Mouse (Mus musculus): ENCODE data around the gene Per2. TPM values are rescaled to one million over a fixed set of nuclear protein-coding genes. Genes with fewer than 3 reads are reported as not detected.

Gene Per2
- polyA plus RNA-seq, 1 experiment from 2014 or later, result 4.5 TPM

GRCm38 (mm10) chr1:91373414-91373835 is 85.7 kb downstream of the Per2 start:
- Histone ChIP-seq H3K9me3 (replicated peaks; ENCODE audit: control insufficient read depth, low read length) (no peaks in the 10 kb centered on the region), H3K27me3 (ENCODE audit: control insufficient read depth, insufficient read depth, low read length) (no peaks in the 10 kb centered on the region), H3K4me1 (ENCODE audit: control insufficient read depth, insufficient read depth, low read length) (peaks cover 6% of the 10 kb centered on the region; the same call in 1 of the 2 replicates), H3K4me2 (no peak overlapping the region), H3K4me3 (ENCODE audit: low read depth, low read length) (no peak overlapping the region), H3K9ac (ENCODE audit: low read depth, low read length) (no peak overlapping the region), H3K36me3 (ENCODE audit: control insufficient read depth, insufficient read depth, low read length) (peaks cover 45% of the 10 kb centered on the region), H3K27ac (ENCODE audit: low read depth, low read length) (no peak overlapping the region)
- no peak for ATAC-seq (replicated peaks; ENCODE audit: insufficient number of reproducible peaks, low FRiP score, low TSS enrichment)
- 81% methylated on average over 6 of the region's 6 CpGs for WGBS (ENCODE audit: insufficient replicate concordance)

DNA sequence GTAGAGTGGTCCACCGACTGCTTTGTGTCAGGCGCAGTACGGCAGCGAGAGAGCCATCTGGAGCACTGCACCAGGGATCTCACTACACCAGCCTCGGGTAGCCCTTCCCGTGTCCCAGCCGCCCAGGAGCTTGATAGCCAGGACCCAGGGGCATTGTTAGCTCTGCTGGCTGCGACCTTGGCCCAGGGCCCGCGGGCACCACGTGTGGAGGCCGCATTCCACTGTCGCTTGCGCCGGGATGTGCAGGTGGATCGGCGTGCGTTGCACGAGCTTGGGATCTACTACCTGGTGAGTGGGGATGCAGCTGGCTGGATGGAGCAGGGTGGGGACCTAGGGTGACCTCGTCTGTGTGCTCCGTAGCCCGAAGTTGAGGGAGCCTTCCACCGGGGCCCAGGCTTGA is 89.1 kb downstream of the Per2 start:
- Histone ChIP-seq H3K36me3 (ENCODE audit: control insufficient read depth, insufficient read depth, low read length) (peaks cover 19% of the 10 kb centered on the region), H3K9me3 (replicated peaks; ENCODE audit: control insufficient read depth, low read length) (no peaks in the 10 kb centered on the region), H3K9ac (ENCODE audit: low read depth, low read length) (no peak overlapping the region), H3K27me3 (ENCODE audit: control insufficient read depth, insufficient read depth, low read length) (peaks cover 4% of the 10 kb centered on the region), H3K4me3 (ENCODE audit: low read depth, low read length) (no peak overlapping the region), H3K4me1 (ENCODE audit: control insufficient read depth, insufficient read depth, low read length) (no peaks in the 10 kb centered on the region), H3K4me2 (no peak overlapping the region), H3K27ac (ENCODE audit: low read depth, low read length) (no peak overlapping the region)
- WGBS (ENCODE audit: insufficient replicate concordance), result 81% methylated on average over 23 of the region's 23 CpGs
- no peak for ATAC-seq (replicated peaks; ENCODE audit: insufficient number of reproducible peaks, low FRiP score, low TSS enrichment)

GRCm38 (mm10) chr1:91369408-91369807 is 89.7 kb downstream of the Per2 start:
- Histone ChIP-seq H3K27ac (ENCODE audit: low read depth, low read length) (no peak overlapping the region), H3K9me3 (replicated peaks; ENCODE audit: control insufficient read depth, low read length) (peaks cover 1% of the 10 kb centered on the region; the same call in 1 of the 2 replicates), H3K36me3 (ENCODE audit: control insufficient read depth, insufficient read depth, low read length) (peaks cover 17% of the 10 kb centered on the region), H3K4me2 (no peak overlapping the region), H3K4me1 (ENCODE audit: control insufficient read depth, insufficient read depth, low read length) (no peaks in the 10 kb centered on the region), H3K4me3 (ENCODE audit: low read depth, low read length) (no peak overlapping the region), H3K27me3 (ENCODE audit: control insufficient read depth, insufficient read depth, low read length) (peaks cover 4% of the 10 kb centered on the region), H3K9ac (ENCODE audit: low read depth, low read length) (no peak overlapping the region)
- WGBS (ENCODE audit: insufficient replicate concordance), result 56% methylated on average over 4 of the region's 4 CpGs
- no peak for ATAC-seq (replicated peaks; ENCODE audit: insufficient number of reproducible peaks, low FRiP score, low TSS enrichment)

DNA sequence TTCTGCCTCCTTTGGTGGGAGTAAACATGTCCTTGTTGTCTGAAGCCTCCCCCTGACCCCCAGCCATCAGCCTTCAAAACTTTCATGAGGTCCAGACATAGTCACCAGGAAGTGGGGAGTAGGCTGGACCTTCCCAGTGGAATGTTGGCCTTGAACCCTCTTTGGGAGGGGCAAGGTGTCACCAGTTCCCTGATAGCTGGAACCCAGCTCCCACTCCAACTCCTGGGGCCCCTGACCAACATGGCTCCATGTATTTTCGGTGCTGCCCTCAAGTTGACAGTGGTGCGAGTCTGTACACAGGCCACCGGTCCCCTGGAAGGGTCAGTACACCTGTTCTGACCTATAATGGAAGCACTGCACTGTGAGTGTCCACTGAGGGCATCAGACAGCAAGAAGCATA is 91.8 kb downstream of the Per2 start:
- no peak overlapping the region for H3K9ac ChIP-seq (ENCODE audit: low read depth, low read length)
- H3K4me3 ChIP-seq (ENCODE audit: low read depth, low read length), result no peak overlapping the region
- H3K9me3 ChIP-seq (replicated peaks; ENCODE audit: control insufficient read depth, low read length), result peaks cover 10% of the 10 kb centered on the region; the same call in 1 of the 2 replicates
- peaks cover 4% of the 10 kb centered on the region for H3K27me3 ChIP-seq (ENCODE audit: control insufficient read depth, insufficient read depth, low read length)
- H3K27ac ChIP-seq (ENCODE audit: low read depth, low read length), result no peak overlapping the region
- ATAC-seq (replicated peaks; ENCODE audit: insufficient number of reproducible peaks, low FRiP score, low TSS enrichment), result no peak
- 93% methylated on average over 3 of the region's 3 CpGs for WGBS (ENCODE audit: insufficient replicate concordance)
- no peak overlapping the region for H3K4me2 ChIP-seq
- peaks cover 9% of the 10 kb centered on the region; the same call in 1 of the 2 replicates for H3K36me3 ChIP-seq (ENCODE audit: control insufficient read depth, insufficient read depth, low read length)
- H3K4me1 ChIP-seq (ENCODE audit: control insufficient read depth, insufficient read depth, low read length), result no peaks in the 10 kb centered on the region

GRCm38 (mm10) chr1:91366215-91367108 is 92.7 kb downstream of the Per2 start, which contains the start of gene Erfe:
Gene Erfe, plus strand, starts transcription at chr1:91366430.
- ATAC-seq (replicated peaks; ENCODE audit: insufficient number of reproducible peaks, low FRiP score, low TSS enrichment), result peak; percentile 16; the same call in 1 of the 2 replicates
- Histone ChIP-seq H3K27ac (ENCODE audit: low read depth, low read length) (no peak within 1 kb of the TSS), H3K27me3 (ENCODE audit: control insufficient read depth, insufficient read depth, low read length) (peaks cover 4% of the 10 kb centered on the region), H3K9ac (ENCODE audit: low read depth, low read length) (peak within 1 kb of the TSS; percentile 70; the same call in 1 of the 2 replicates), H3K4me1 (ENCODE audit: control insufficient read depth, insufficient read depth, low read length) (no peaks in the 10 kb centered on the region), H3K4me2 (peak within 1 kb of the TSS; percentile 87), H3K4me3 (ENCODE audit: low read depth, low read length) (peak within 1 kb of the TSS; percentile 50), H3K36me3 (ENCODE audit: control insufficient read depth, insufficient read depth, low read length) (peaks cover 14% of the 10 kb centered on the region), H3K9me3 (replicated peaks; ENCODE audit: control insufficient read depth, low read length) (peaks cover 11% of the 10 kb centered on the region; the same call in 1 of the 2 replicates)
- WGBS (ENCODE audit: insufficient replicate concordance), result 2% methylated on average over 66 of the region's 68 CpGs

Other genes starting within 250 kb of the Per2 start
- 71.6 and 75.7 TPM in 2 replicates for gene Ube2f, start 209.0 kb downstream of the Per2 start, polyA plus RNA-seq (2014; fragmentation: Nextera tagmentation; extraction: Ambion mirVana)
- 12.6 and 18.2 TPM in 2 replicates for gene Scly, start 161.0 kb downstream of the Per2 start, polyA plus RNA-seq (2014; fragmentation: Nextera tagmentation; extraction: Ambion mirVana)
- gene Espnl, start 137.2 kb downstream of the Per2 start, polyA plus RNA-seq (2014; fragmentation: Nextera tagmentation; extraction: Ambion mirVana), result 0.06 and 0.17 TPM in 2 replicates
- gene Klhl30, start 108.3 kb downstream of the Per2 start, polyA plus RNA-seq (2014; fragmentation: Nextera tagmentation; extraction: Ambion mirVana), result 45.8 and 49.7 TPM in 2 replicates
- 0.90 and 2.4 TPM in 2 replicates for gene Erfe, start 92.9 kb downstream of the Per2 start, polyA plus RNA-seq (2014; fragmentation: Nextera tagmentation; extraction: Ambion mirVana)
- gene Ilkap, start 60.5 kb downstream of the Per2 start, polyA plus RNA-seq (2014; fragmentation: Nextera tagmentation; extraction: Ambion mirVana), result 110 and 122 TPM in 2 replicates
- 55.2 and 55.7 TPM in 2 replicates for gene Hes6, start 45.3 kb downstream of the Per2 start, polyA plus RNA-seq (2014; fragmentation: Nextera tagmentation; extraction: Ambion mirVana)
- gene Traf3ip1, start 35.3 kb upstream of the Per2 start, polyA plus RNA-seq (2014; fragmentation: Nextera tagmentation; extraction: Ambion mirVana), result 2.6 and 4.3 TPM in 2 replicates
- gene Asb1, start 81.2 kb upstream of the Per2 start, polyA plus RNA-seq (2014; fragmentation: Nextera tagmentation; extraction: Ambion mirVana), result 8.9 and 9.1 TPM in 2 replicates

Data from heart, embryonic 11.5 days (tissue).